Mouse (Mus musculus) thymus, adult 2 months (tissue): Measurements from ENCODE around the gene Mark1. TPM values are rescaled to one million over a fixed set of nuclear protein-coding genes. Genes with fewer than 3 reads are reported as not detected.

Experiments used
- DNase-seq: peaks from one replicate; pipeline ENCODE4 v3.0.0; 2021
- H3K27ac ChIP-seq: fragments of 200-500 bp; 2 replicates; pipeline ENCODE4 v1.5.1; 2012; ENCODE audit warnings: low read length, control low read depth; ENCODE audit not compliant: control insufficient read depth, insufficient read depth
- H3K27me3 ChIP-seq: fragments of 200-500 bp; 2 replicates; pipeline ENCODE4 v1.6.1; 2012; ENCODE audit warnings: mild to moderate bottlenecking, low read length, moderate library complexity, mixed read lengths; ENCODE audit not compliant: control insufficient read depth, insufficient read depth
- H3K36me3 ChIP-seq: fragments of 200-500 bp; 2 replicates; pipeline ENCODE4 v1.6.1; 2012; ENCODE audit warnings: mild to moderate bottlenecking, low read length, moderate library complexity; ENCODE audit not compliant: control insufficient read depth, insufficient read depth
- H3K4me1 ChIP-seq: fragments of 200-500 bp; replicated peaks from 2 replicates; pipeline ENCODE4 v1.6.1; 2012; ENCODE audit warnings: low read length; ENCODE audit not compliant: control insufficient read depth, insufficient read depth
- H3K4me3 ChIP-seq: fragments of 200-500 bp; 2 replicates; pipeline ENCODE4 v1.5.1; 2012; ENCODE audit warnings: mild to moderate bottlenecking, low read length, control low read depth, moderate library complexity; ENCODE audit not compliant: control insufficient read depth, insufficient read depth
- CTCF ChIP-seq: fragments of 200-500 bp; IDR thresholded peaks from 2 replicates; pipeline ENCODE4 v1.5.1; 2012; ENCODE audit warnings: mild to moderate bottlenecking, control low read depth, low read length, moderate library complexity, borderline replicate concordance; ENCODE audit not compliant: control insufficient read depth, poor library complexity, insufficient read depth; ENCODE audit errors: extremely low read depth
- POLR2A ChIP-seq: fragments of 200-500 bp; IDR thresholded peaks from 2 replicates; pipeline ENCODE4 v1.6.1; 2012; ENCODE audit warnings: mild to moderate bottlenecking, low read length, control low read depth, moderate library complexity; ENCODE audit not compliant: control insufficient read depth, poor library complexity, insufficient read depth; ENCODE audit errors: extremely low read depth
- WGBS: fragments of 180-500 bp; shearing (Covaris S2); methylation state at CpG from one replicate; pipeline ENCODE4 v1.1.7; 2018; 5-methylcytosine and 5-hydroxymethylcytosine counted together
- polyA plus RNA-seq: library from polyadenylated mRNA; depleted of rRNA; stranded (reverse); fragments of >200 nt; gene quantifications from 2 replicates; pipeline ENCODE4 v1.2.3, GENCODE M21; 2012

The Mark1 gene
- polyA plus RNA-seq, 1 experiment, result 1.9 TPM

DNA sequence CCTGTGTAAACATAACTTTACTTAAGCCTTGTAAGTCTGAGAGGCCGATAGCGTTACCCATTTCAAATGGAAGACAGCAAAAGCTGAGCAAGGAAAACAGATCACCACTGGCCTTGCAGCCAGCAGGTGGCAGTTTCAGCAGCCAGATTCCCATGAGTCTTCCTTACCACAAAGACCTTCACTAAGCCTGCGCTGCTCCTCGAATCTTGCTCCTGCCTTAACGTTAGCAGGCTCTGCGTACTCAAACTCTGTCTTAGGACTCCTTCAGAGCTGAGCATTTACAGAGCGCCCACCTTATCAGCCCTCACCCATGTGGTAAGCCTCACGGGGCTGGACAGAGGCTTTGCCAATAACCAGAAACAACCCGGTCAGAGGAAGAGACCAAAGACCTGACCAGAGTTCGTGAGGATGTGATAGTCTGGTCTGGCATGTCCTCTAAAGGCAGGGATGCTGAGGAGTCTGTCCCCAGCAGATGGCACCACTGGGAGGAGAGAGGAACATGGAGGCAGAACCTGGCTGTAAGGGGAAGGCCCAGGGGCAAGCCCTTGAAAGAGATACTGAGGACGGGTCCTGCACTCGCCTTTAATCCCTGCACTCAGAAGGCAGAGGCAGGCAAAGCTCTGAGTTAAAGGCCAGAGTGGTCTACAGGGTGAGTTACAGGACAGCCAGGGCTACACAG lies 33.5 kb downstream of the Mark1 start:
- Histone ChIP-seq H3K36me3 (no peaks in the 10 kb centered on the region), H3K4me1 (no peaks in the 10 kb centered on the region), H3K27ac (no peak overlapping the region), H3K4me3 (no peak overlapping the region), H3K27me3 (no peaks in the 10 kb centered on the region; the same call in 1 of the 2 replicates)
- 74% methylated on average over 12 of the region's 12 CpGs for WGBS
- peak; percentile 10 for DNase-seq
- TF ChIP-seq CTCF, result no peak
- TF ChIP-seq POLR2A, result no peak

DNA sequence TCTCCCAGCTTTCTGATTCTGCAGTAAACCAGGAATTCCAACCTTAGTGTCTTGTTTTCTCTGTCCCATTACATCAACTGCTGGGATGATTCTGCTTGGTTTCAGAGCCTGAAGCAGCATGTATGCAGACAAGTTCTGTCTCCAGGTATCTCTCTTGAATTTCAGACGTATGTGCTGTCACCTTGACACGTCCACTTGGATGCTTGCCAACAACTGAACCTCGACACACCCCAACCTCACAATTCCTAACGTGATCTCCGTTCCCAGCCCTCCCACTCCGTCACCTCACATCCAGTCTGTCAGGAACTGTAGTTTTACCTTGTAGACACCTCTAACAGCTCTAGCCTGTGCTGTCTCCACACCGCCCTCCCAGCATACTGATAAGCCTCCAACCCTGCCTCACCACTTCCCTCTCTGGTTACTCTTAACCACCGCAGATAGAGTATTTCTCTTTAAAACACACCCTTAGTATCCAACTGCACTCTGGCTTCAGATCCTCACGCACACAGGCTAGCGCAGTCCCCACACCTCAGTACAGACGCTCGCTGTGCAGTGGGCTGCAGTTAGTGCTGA lies 36.2 kb downstream of the Mark1 start:
- DNase-seq, result no peak
- WGBS, result 12% methylated on average over 12 of the region's 12 CpGs
- no peaks in the 10 kb centered on the region for H3K27me3 ChIP-seq
- no peaks in the 10 kb centered on the region for H3K4me1 ChIP-seq
- no peak overlapping the region for H3K4me3 ChIP-seq
- H3K36me3 ChIP-seq, result no peaks in the 10 kb centered on the region
- TF ChIP-seq POLR2A (no peak), CTCF (no peak)
- H3K27ac ChIP-seq, result no peak overlapping the region

DNA sequence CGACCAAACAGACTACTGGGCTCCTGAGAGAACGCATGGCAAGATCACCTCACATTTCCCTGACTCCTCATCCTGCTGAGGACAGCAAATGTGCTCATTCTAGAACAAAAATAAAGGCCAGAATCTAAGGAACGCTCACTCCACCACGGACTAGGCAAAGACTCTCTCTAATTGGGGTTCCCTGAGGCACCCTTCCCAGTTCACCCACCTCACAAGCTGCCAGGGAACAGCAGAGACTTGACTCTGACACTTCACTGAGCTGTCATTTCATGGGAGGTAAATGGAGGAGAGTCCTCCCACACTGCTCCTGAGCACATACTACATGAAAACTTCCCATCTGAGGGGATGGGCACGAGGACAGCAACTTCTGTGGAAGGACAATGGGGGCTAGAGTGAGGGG lies 37.5 kb downstream of the Mark1 start:
- Histone ChIP-seq H3K27ac (no peak overlapping the region), H3K4me3 (no peak overlapping the region), H3K27me3 (no peaks in the 10 kb centered on the region), H3K36me3 (no peaks in the 10 kb centered on the region), H3K4me1 (no peaks in the 10 kb centered on the region)
- WGBS, result 92% methylated on average over 5 of the region's 5 CpGs
- no peak for TF ChIP-seq CTCF
- TF ChIP-seq POLR2A, result no peak
- DNase-seq, result no peak

DNA sequence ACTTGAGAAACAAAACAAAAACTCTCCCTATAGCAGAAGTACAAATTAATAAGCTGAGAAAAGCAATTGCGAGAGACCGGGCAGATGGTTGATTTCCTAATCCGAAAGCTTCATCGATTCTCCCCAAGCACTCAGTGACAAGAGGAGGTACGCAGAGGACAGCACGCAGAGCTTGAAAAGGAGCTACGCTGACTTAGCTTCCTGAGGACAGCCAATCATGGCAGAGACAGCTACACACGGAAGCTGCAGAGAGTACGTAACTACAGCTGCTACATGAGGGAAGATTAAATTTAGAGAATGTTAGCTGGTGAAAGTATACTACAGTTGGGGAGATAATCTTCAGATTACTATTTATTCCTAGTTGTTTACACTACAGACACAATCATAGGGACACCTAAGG lies 40.6 kb downstream of the Mark1 start:
- H3K36me3 ChIP-seq, result no peaks in the 10 kb centered on the region
- H3K27me3 ChIP-seq, result no peaks in the 10 kb centered on the region
- no peak overlapping the region for H3K4me3 ChIP-seq
- TF ChIP-seq CTCF (no peak), POLR2A (no peak)
- WGBS, result 88% methylated on average over 9 of the region's 9 CpGs
- no peaks in the 10 kb centered on the region for H3K4me1 ChIP-seq
- no peak for DNase-seq
- no peak overlapping the region for H3K27ac ChIP-seq

DNA sequence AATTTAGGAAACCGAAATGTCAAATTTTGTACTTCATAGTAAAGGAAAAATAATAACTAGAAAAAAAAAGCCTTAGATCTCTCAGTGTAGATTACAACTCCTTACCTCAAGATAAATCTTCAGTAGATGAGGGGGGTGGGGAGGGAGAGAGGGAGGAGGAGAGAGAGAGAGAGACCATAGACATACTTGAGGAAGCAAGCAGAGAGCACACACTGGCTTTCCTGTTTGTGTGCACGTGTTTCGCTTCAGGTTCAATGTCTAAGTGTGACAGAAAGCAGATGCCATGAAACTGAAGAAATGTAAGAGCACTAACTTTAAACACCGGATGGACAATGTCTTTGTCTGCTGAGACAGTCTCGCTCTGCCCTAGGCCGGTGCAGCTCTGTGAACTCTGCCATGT lies 41.0 kb downstream of the Mark1 start:
- no peak for DNase-seq
- Histone ChIP-seq H3K4me1 (no peaks in the 10 kb centered on the region), H3K36me3 (no peaks in the 10 kb centered on the region), H3K27me3 (no peaks in the 10 kb centered on the region), H3K4me3 (no peak overlapping the region), H3K27ac (no peak overlapping the region)
- TF ChIP-seq POLR2A (no peak), CTCF (no peak)
- 77% methylated on average over 6 of the region's 6 CpGs for WGBS

DNA sequence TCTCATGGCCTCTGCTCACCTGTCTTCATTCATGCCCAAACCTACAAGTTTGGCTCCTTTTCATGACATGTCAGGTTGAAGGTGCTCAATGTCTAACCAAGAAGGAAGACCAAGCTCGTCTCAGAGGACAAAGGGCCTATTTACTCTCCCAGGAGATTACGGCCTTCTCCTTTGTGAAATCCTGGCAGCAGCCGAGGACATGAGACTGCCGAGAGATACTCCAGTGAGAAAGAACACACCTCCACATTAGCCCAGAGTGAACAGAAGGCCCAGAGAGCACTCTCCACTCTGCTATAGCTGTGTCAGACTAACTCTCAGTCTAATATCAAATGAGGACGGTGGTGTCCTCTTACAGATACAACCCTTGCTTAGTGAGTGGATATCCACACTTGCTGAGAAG lies 47.6 kb downstream of the Mark1 start:
- 90% methylated on average over 5 of the region's 5 CpGs for WGBS
- TF ChIP-seq CTCF, result no peak
- TF ChIP-seq POLR2A, result no peak
- Histone ChIP-seq H3K36me3 (no peaks in the 10 kb centered on the region), H3K27me3 (no peaks in the 10 kb centered on the region), H3K27ac (no peak overlapping the region), H3K4me1 (0 out of 2 replicates have a peak, but pooled peaks cover 3% of the 10 kb centered on the region), H3K4me3 (no peak overlapping the region)
- DNase-seq, result no peak
